Mouse (Mus musculus) adrenal gland, postnatal 14 days (tissue): ENCODE measurements around the gene Echs1. TPM values are rescaled to one million over a fixed set of nuclear protein-coding genes. Genes with fewer than 3 reads are reported as not detected.

Experiments
- DNase-seq: peaks from one replicate; pipeline ENCODE4 v3.0.0; 2021; ENCODE audit warnings: mixed read lengths
- total RNA-seq: library from RNA; stranded (reverse); gene quantifications from 2 replicates; pipeline ENCODE4 v1.2.3, GENCODE M21; 2021

Gene Echs1
- total RNA-seq, 1 experiment from 2014 or later, result 571 TPM

DNA sequence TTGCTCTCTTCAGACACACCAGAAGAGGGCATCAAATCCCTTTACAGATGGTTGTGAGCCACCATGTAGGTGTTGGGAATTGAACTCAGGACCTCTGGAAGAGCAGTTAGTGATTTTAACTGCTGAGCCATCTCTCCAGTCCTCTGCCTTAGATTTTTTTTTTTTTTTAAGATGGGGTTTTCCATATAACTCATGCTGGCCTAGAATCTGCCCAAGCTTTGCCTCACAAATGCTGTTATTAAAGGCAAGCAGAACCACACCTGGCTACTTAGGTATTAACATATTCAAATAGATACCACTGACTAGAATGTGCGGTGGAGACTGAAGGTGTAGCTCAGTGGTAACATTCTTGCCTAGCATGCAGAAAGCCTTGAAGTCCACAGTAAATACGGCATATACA, 4.2 kb upstream of the Echs1 start:
- DNase-seq, result no peak

DNA sequence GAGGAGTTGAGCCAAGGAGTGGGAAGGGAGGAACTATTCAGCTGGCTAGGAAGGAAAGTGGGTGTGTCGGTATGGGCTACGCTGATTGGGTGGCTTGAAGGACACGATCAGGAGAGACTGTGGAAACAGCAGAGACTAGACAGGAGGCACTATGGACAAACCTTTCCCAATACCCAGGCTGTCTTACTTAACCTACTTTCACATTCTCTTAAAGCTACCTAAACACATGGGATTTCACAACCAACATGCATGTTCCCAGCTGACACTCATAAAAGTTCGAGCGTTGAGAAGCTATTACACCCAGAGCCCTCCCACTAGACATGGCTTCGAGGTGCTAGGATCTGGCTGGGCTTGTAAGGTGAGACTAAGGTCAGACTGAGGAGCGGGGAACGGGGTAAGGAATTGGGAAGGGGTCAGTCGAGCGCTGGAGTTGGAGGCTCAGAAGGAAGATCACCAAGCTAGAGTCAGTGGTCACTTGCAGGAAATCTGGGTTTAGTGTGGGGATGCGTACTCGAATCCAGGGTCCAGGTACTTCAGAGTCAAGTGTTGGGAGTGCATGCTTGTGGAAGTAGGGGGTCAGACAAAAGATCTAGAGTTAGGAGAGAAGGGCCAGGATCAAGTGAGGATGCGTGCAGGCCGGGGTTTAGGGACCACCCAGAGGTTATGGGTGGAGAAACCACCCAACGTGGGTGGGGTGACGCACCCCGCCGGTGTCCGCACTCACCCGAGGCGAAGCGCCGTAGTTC, 520 bp downstream of the Echs1 start, which contains the start of gene Paox:
Paox (plus strand) TSS at position 217 of the 746 bp plus-strand sequence.
- peak; percentile 83 for DNase-seq

DNA sequence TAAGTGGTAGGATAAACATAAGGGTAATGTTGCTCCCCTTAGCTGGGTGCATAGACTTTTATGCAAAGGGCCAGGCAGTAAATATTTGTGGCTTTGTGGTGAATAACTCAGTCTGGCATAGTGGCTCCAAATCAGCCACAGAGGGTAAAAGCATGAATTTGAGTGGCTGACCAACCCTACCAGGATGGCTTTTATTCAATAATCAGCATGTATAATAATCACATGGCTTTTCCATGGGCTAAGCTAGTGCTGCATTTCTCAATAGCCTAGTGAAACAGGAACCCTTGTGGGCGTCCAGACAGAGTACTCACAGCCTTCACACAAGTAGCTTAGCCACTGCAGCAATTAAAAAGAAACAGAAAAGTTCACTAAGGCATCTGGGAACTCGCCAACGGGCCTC, 4.3 kb downstream of the Echs1 start:
- no peak for DNase-seq

- DNase-seq, result peak; percentile 56
These were observed 12.3 kb downstream of the Echs1 start for GRCm38 (mm10) chr7:140104009-140104408.

DNA sequence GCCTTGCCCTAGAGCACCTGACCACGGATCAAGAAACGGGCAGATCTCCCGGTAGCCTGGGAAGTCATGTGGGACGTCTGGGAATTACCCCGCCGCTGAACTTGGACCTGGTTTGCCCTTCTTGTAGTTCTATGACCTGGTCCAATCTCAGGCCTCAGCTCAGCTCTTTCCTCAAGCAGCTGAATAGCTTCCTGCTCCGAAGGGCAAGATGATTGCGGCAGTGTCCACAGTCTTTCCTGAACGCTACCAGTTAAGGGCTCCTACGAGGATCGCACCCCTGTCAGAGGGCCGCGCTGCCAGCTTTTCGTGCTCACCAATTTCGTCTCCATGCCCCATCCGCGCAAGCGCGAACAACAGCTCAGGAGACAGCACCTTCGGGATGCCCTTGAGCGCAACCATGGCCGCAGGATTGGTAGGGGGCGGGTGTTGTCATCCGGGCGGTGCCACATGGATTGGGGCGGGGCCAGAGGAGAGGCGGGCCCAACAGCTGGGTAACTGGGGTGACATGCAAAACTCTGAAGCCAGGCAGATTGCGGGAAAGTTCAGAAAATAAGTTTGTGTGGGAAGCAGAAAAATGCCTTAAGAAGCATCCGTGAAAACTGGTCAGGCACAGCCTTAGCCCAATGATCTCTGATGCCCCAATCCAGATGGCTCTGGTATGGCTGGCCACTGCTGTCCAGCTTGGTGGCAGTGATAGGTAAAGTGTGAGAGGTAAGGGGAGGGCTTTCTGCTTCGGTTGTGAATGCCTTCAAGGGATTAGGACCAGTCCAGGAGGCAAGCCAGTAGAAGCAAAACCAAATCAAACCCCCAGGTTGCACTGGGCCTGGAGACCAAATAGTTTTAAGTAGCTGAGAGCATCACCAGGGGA, 14.0 kb downstream of the Echs1 start, which contains the start of gene Fuom:
Fuom (minus strand) TSS at position 449 of the 868 bp plus-strand sequence.
- DNase-seq, result peak; percentile 98

DNA sequence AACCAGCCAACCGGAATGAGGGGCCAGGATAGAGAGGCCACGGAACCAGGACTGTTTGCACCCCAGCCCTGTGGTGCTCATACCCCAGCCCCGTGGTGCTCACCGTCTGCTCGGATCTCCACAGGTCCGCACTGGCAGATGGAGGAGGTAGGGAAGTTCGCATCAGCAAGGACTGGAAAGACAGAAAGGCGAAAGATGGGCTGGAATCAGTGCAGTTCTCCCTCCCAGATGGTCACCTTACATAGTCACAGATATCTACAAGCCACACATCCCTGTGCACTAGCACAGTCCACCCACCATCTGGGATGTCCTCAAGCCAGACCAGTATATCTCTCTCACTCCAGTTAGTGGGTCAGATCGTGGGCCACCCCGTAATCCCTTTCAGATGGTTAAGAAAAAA, 14.8 kb downstream of the Echs1 start:
- DNase-seq, result no peak

- DNase-seq, result no peak
These were observed 17.8 kb downstream of the Echs1 start for GRCm38 (mm10) chr7:140098466-140098865.

GRCm38 (mm10) chr7:140096055-140096454, 20.2 kb downstream of the Echs1 start:
- no peak for DNase-seq

DNA sequence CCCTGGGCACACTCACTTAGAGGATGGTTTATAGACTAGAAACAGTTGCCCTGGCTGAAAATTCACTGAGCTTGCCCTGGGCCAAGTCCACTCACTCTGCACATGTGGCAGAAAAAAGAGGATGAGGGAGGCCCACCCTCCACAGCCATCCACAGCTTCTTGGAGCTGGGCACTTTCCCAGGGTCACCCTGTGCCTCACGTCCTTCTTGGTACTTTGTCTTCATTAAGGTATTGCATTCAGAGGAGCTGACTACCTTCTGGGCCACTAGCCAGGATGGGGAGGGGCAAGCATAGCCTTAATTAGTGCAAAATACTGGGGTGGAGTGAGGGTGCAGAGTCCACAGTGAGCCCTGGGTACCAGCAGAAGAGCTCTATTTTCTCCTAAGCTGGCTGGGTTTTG, 20.7 kb downstream of the Echs1 start:
- DNase-seq, result no peak

DNA sequence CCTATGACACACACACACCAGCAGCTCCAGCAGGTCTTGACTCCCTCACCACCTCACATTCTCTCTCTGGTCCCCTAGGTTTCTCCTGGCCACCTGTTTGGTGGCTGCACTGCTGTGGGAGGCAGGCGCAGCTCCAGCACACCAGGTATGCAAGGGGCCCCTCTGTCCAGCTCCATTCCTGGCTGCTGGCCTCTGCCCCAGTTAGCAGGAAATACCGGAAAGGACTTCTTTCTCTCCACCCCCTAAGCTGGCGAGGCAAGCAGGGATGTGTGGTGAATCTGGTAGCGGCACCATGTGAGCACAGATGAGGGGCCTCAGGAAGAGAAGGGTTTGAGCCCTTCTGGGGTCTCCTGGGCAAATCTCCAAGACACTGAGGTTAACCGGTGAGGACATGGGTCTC, 21.3 kb downstream of the Echs1 start:
- DNase-seq, result no peak

- DNase-seq, result no peak
These were observed 23.2 kb downstream of the Echs1 start, which contains the start of gene Prap1 for GRCm38 (mm10) chr7:140092924-140093528. Gene Prap1, plus strand, starts transcription at chr7:140093395.

- DNase-seq, result no peak
These were observed 25.7 kb downstream of the Echs1 start for GRCm38 (mm10) chr7:140090601-140091000.

DNA sequence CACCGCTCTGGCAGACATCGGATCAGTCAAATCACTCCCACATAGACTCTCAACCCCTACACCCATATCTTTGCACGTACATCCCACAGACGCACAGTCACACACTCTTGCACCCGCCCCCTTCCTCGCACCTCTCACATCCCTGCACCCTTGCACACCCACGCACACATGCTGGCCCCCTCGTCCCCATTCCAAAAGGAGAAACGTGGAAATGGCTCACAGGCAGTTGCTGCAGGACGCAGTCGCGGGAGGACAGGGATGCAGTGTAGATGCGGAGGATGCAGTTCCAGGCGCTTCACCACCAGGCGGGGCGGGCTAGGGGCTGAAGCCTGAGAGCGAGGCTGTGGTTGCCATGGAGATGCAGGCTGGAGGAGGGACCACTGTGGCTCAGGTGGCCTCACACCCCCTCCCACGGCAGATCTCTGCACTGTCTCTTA, 34.0 kb downstream of the Echs1 start, which contains the start of gene Caly:
Caly (minus strand) TSS at position 307 of the 437 bp plus-strand sequence.
- peak; percentile 79 for DNase-seq

DNA sequence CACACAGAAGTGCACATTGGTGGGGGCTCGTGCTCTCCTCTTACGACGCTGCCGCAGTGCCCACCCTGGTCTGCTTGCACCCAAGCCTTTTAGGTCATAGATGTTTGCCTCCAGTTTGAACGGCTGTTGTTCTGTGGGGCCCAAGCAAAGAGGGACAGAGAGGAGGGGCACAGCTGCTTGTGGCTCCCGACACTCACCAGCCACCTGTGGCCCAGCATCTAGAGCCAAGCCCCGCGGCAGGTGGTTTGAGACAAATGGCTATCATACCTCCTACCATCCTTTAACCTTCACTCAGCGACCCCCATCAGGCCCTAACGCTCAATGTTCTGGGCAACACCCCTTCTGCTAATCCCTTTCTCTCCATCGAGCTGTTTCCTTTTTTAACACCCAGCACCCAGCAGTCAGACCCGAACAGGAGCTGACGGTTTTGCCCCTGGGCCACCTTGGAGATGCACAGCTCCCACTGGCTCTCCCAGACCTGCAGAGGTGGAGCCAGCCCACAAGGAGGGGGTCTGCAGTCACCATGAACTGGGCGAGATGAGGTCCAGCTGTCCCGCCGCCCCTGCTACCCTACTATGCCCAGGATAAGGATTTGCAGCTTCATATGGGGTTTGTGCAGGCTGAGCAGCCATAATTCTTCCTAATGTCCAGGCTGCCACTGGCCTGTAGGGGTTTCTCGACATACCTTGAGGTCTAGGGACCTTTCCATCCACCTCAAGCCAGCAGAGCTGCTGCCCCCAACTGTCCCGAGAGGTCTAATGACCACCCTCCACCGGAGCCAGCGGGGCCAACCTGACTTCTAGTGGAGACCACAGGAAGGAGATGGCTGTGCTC, 34.7 kb downstream of the Echs1 start:
- DNase-seq, result no peak

GRCm38 (mm10) chr7:140080503-140081156, 35.6 kb downstream of the Echs1 start:
- DNase-seq, result peak; percentile 92

GRCm38 (mm10) chr7:140078711-140079110, 37.6 kb downstream of the Echs1 start:
- peak; percentile 86 for DNase-seq

GRCm38 (mm10) chr7:140077698-140078097, 38.6 kb downstream of the Echs1 start:
- no peak for DNase-seq

GRCm38 (mm10) chr7:140070042-140070711, 46.1 kb downstream of the Echs1 start:
- DNase-seq, result peak; percentile 54

- DNase-seq, result no peak
These were observed 48.9 kb downstream of the Echs1 start for GRCm38 (mm10) chr7:140067397-140067796.

DNA sequence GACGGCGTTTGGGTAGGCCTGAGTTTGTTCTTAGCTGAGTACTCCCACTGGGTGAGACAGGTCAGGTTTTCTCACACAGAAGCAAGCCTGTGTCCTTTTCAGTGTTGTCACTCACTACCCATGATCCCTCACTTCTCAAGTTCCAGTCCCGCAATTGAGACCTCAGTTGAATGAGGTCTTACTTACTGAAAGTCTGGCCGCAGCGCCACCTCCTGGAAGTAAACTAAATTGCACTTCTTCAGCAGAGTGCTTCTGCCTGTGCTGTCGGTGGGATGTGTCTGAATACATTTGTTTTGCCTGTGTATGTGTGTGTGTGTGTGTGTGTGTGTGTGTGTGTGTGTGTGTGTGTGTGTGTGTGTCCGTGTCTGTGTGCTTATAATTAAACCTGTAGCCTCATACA, 53.2 kb downstream of the Echs1 start:
- DNase-seq, result peak; percentile 75
